ENCODE assay signal across 8 mouse cellular contexts in genomic region chr13:29983523-29984191, GRCm38 (mm10). TPM values are rescaled to one million over a fixed set of nuclear protein-coding genes. Genes with fewer than 3 reads are reported as not detected.
DNase-seq lines count a peak whose midpoint lies in the region; ATAC-seq and TF ChIP-seq lines count a peak whose summit lies in the region.

No protein-coding gene starts in this region.

- ATAC-seq in forebrain, embryonic 16.5 days: no peak
- ATAC-seq in intestine, embryonic 16.5 days: no peak
- ATAC-seq in liver, embryonic 12.5 days: no peak
- ATAC-seq in neural tube, embryonic 15.5 days (ENCODE audit: low FRiP score): no peak

- H3K36me3 ChIP-seq in thymus, adult 2 months (ENCODE audit: control insufficient read depth, insufficient read depth, low read length): no peaks in the 10 kb centered on the region
- H3K36me3 ChIP-seq in forebrain, embryonic 16.5 days (ENCODE audit: control insufficient read depth, insufficient read depth): no peaks in the 10 kb centered on the region
- no peaks in the 10 kb centered on the region for H3K36me3 ChIP-seq in intestine, embryonic 16.5 days (ENCODE audit: control insufficient read depth, insufficient read depth, low read length)
- H3K36me3 ChIP-seq in liver, embryonic 12.5 days: peaks cover 30% of the 10 kb centered on the region
- H3K36me3 ChIP-seq in neural tube, embryonic 15.5 days: no peaks in the 10 kb centered on the region

- H3K9me3 ChIP-seq in forebrain, embryonic 16.5 days (ENCODE audit: control insufficient read depth, low read length): no peaks in the 10 kb centered on the region
- no peaks in the 10 kb centered on the region for H3K9me3 ChIP-seq in intestine, embryonic 16.5 days (ENCODE audit: control insufficient read depth, low read length)
- H3K9me3 ChIP-seq in liver, embryonic 12.5 days (replicated peaks): no peaks in the 10 kb centered on the region
- no peaks in the 10 kb centered on the region for H3K9me3 ChIP-seq in neural tube, embryonic 15.5 days (replicated peaks)

- WGBS in thymus, adult 2 months: 2% methylated on average over 35 of the region's 35 CpGs
- WGBS in forebrain, embryonic 16.5 days: under 1% methylated on average over 34 of the region's 35 CpGs
- WGBS in intestine, embryonic 16.5 days: under 1% methylated on average over 35 of the region's 35 CpGs
- 3% methylated on average over 35 of the region's 35 CpGs for WGBS in liver, embryonic 12.5 days (ENCODE audit: insufficient replicate concordance)
- under 1% methylated on average over 35 of the region's 35 CpGs for WGBS in neural tube, embryonic 15.5 days

- no peaks in the 10 kb centered on the region for H3K27me3 ChIP-seq in thymus, adult 2 months (ENCODE audit: control insufficient read depth, insufficient read depth, low read length)
- no peaks in the 10 kb centered on the region for H3K27me3 ChIP-seq in forebrain, embryonic 16.5 days (replicated peaks; ENCODE audit: control insufficient read depth, insufficient read depth, low read length)
- no peaks in the 10 kb centered on the region for H3K27me3 ChIP-seq in intestine, embryonic 16.5 days (replicated peaks; ENCODE audit: control insufficient read depth, insufficient read depth, low read length)
- no peaks in the 10 kb centered on the region for H3K27me3 ChIP-seq in liver, embryonic 12.5 days (replicated peaks)
- H3K27me3 ChIP-seq in neural tube, embryonic 15.5 days (replicated peaks): no peaks in the 10 kb centered on the region

- H3K4me2 ChIP-seq in forebrain, embryonic 16.5 days (ENCODE audit: low read length): peak overlapping the region; percentile 100
- peak overlapping the region; percentile 89 for H3K4me2 ChIP-seq in intestine, embryonic 16.5 days (ENCODE audit: low read depth, low read length)
- H3K4me2 ChIP-seq in liver, embryonic 12.5 days: peak overlapping the region; percentile 98
- H3K4me2 ChIP-seq in neural tube, embryonic 15.5 days: peak overlapping the region; percentile 100

- peak overlapping the region; percentile 86 for H3K4me3 ChIP-seq in thymus, adult 2 months (ENCODE audit: control insufficient read depth, insufficient read depth, low read length)
- H3K4me3 ChIP-seq in bone marrow macrophage, adult 2 months (ENCODE audit: insufficient read depth, low read length): peak overlapping the region; percentile 95
- peak overlapping the region; percentile 91 for H3K4me3 ChIP-seq in forebrain, embryonic 16.5 days (replicated peaks; ENCODE audit: low read length)
- H3K4me3 ChIP-seq in intestine, embryonic 16.5 days (ENCODE audit: low read length): peak overlapping the region; percentile 96
- H3K4me3 ChIP-seq in liver, embryonic 12.5 days: peak overlapping the region; percentile 86
- H3K4me3 ChIP-seq in neural tube, embryonic 15.5 days (replicated peaks): peak overlapping the region; percentile 91

- intact Hi-C loops in gastrocnemius, postnatal 36 days (cut with DNase I): loop anchor here (5.0 kb wide), 1 partner anchor 41 kb away; no protein-coding TSS in a partner anchor

- H3K4me1 ChIP-seq in thymus, adult 2 months (replicated peaks; ENCODE audit: control insufficient read depth, insufficient read depth, low read length): peaks cover 17% of the 10 kb centered on the region
- H3K4me1 ChIP-seq in bone marrow macrophage, adult 2 months (ENCODE audit: control insufficient read depth, insufficient read depth, low read length): peaks cover 28% of the 10 kb centered on the region
- peaks cover 18% of the 10 kb centered on the region for H3K4me1 ChIP-seq in forebrain, embryonic 16.5 days (replicated peaks; ENCODE audit: control insufficient read depth, insufficient read depth, low read length)
- peaks cover 6% of the 10 kb centered on the region for H3K4me1 ChIP-seq in intestine, embryonic 16.5 days (ENCODE audit: control insufficient read depth, insufficient read depth, low read length)
- H3K4me1 ChIP-seq in liver, embryonic 12.5 days: peaks cover 67% of the 10 kb centered on the region
- peaks cover 22% of the 10 kb centered on the region for H3K4me1 ChIP-seq in neural tube, embryonic 15.5 days

- peak overlapping the region; percentile 60; the same call in 1 of the 2 replicates for H3K27ac ChIP-seq in thymus, adult 2 months (ENCODE audit: control insufficient read depth, insufficient read depth, low read length)
- peak overlapping the region; percentile 57 for H3K27ac ChIP-seq in bone marrow macrophage, adult 2 months (ENCODE audit: insufficient read depth, low read depth, low read length)
- H3K27ac ChIP-seq in forebrain, embryonic 16.5 days (ENCODE audit: low read length): peak overlapping the region; percentile 64
- H3K27ac ChIP-seq in intestine, embryonic 16.5 days (ENCODE audit: low read length): peak overlapping the region; percentile 97
- peak overlapping the region; percentile 95 for H3K27ac ChIP-seq in liver, embryonic 12.5 days
- H3K27ac ChIP-seq in neural tube, embryonic 15.5 days (replicated peaks): peak overlapping the region; percentile 85

- no peak for TF ChIP-seq POLR2A in thymus, adult 2 months (IDR thresholded peaks at IDR 0.05; ENCODE audit: control insufficient read depth, extremely low read depth, insufficient read depth, low read length, poor library complexity)
- TF ChIP-seq POLR2A in bone marrow macrophage, adult 2 months (IDR thresholded peaks at IDR 0.05; ENCODE audit: borderline replicate concordance, low read depth, low read length): no peak

- TF ChIP-seq CTCF in thymus, adult 2 months (IDR thresholded peaks at IDR 0.05; ENCODE audit: borderline replicate concordance, control insufficient read depth, extremely low read depth, insufficient read depth, low read length, poor library complexity): no peak
- no peak for TF ChIP-seq CTCF in bone marrow macrophage, adult 2 months (IDR thresholded peaks at IDR 0.05; ENCODE audit: low read depth, low read length)

- H3K9ac ChIP-seq in forebrain, embryonic 16.5 days (replicated peaks; ENCODE audit: low read depth, low read length): peak overlapping the region; percentile 87
- peak overlapping the region; percentile 100 for H3K9ac ChIP-seq in intestine, embryonic 16.5 days (ENCODE audit: low read depth, low read length)
- H3K9ac ChIP-seq in liver, embryonic 12.5 days: peak overlapping the region; percentile 97
- H3K9ac ChIP-seq in neural tube, embryonic 15.5 days (replicated peaks): peak overlapping the region; percentile 92

- DNase-seq in thymus, adult 2 months: peak; percentile 51
- DNase-seq in thymus, postnatal 4 days: no peak
- DNase-seq in gastrocnemius, postnatal 36 days: no peak

RNA-seq across cellular contexts. Expression of gene E2f3, which starts 2.2 kb away (rescaled TPM):
- 7.1 and 8.4 TPM in 2 replicates for polyA plus RNA-seq in thymus, adult 2 months (2012; rRNA removed)
- 7.9 and 8.9 TPM in 2 replicates for polyA plus RNA-seq in bone marrow macrophage, adult 2 months (2012; ENCODE audit: insufficient read depth, insufficient read length, missing spikeins)
- 6.9 and 7.3 TPM in 2 replicates for polyA plus RNA-seq in forebrain, embryonic 16.5 days (2015; fragmentation: Nextera tagmentation; extraction: Ambion mirVana)
- 6.7 and 7.0 TPM in 2 replicates for polyA plus RNA-seq in intestine, embryonic 16.5 days (2015; fragmentation: Nextera tagmentation; extraction: Ambion mirVana)
- 8.6 and 9.7 TPM in 2 replicates for polyA plus RNA-seq in liver, embryonic 12.5 days (2016; fragmentation: Nextera tagmentation; extraction: Ambion mirVana)
- polyA plus RNA-seq in neural tube, embryonic 15.5 days (2015; fragmentation: Nextera tagmentation; extraction: Ambion mirVana): 4.3 and 5.6 TPM in 2 replicates
- 1 to 10 TPM; 8.5 to 9.7 TPM for total RNA-seq in gastrocnemius, postnatal 36 days (2021)
